Mouse (Mus musculus) E14TG2a.4 (cell line): Measurements from ENCODE around the gene Stat2.

ENCODE experiments used
- CTCF ChIP-seq: conservative IDR thresholded peaks from 2 replicates; pipeline ENCODE4 v1.5.1; 2014; ENCODE audit warnings: low read length
- POU5F1 ChIP-seq: IDR thresholded peaks from 2 replicates; pipeline ENCODE4 v1.6.1; 2014; ENCODE audit warnings: low read length, borderline replicate concordance

DNA sequence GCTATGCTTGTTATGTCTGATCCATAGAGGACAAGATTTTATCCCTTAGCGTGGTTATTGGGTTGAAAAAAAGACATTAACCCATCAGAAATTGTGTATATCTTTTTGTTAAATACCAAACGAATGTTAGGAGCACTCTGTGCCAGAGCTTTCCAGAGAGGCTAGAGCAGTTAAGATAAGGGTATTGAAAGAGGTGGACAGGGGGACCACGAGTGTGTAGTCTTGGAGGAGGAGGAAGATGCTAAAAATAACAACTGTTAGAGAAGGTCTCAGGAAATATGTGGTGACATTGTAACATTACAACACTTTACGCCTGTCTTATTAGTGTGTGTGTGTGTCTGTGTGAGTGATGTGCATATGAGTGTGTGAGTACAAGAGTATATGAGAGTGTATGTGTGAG is 40.5 kb downstream of the Stat2 start:
- no peak for TF ChIP-seq CTCF
- no peak for TF ChIP-seq POU5F1
